Mouse (Mus musculus) kidney, embryonic 15.5 days (tissue): Measurements from ENCODE around the gene Tpbg. TPM values are rescaled to one million over a fixed set of nuclear protein-coding genes. Genes with fewer than 3 reads are reported as not detected.

Experiments used
- ATAC-seq: fragments of 200-750 bp; cut with Nextera tagmentation; replicated peaks from 2 replicates; pipeline ENCODE4 v1.8.0; 2017; ENCODE audit warnings: moderate TSS enrichment; ENCODE audit not compliant: low FRiP score
- H3K27ac ChIP-seq: fragments of 300-500 bp; sonication (generic); 2 replicates; pipeline ENCODE4 v1.5.1; 2015; ENCODE audit warnings: mild to moderate bottlenecking, inconsistent platforms
- H3K27me3 ChIP-seq: fragments of 300-500 bp; sonication (generic); 2 replicates; pipeline ENCODE4 v1.6.1; 2015; ENCODE audit warnings: inconsistent platforms
- H3K36me3 ChIP-seq: fragments of 300-500 bp; sonication (generic); 2 replicates; pipeline ENCODE4 v1.6.1; 2015; ENCODE audit warnings: inconsistent platforms
- H3K4me1 ChIP-seq: fragments of 300-500 bp; sonication (generic); 2 replicates; pipeline ENCODE4 v1.6.1; 2015; ENCODE audit warnings: inconsistent platforms
- H3K4me2 ChIP-seq: fragments of 300-500 bp; sonication (generic); 2 replicates; pipeline ENCODE4 v1.6.1; 2015; ENCODE audit warnings: moderate library complexity, mild to moderate bottlenecking, inconsistent platforms
- H3K4me3 ChIP-seq: fragments of 300-500 bp; sonication (generic); replicated peaks from 2 replicates; pipeline ENCODE4 v1.5.1; 2015; ENCODE audit warnings: mild to moderate bottlenecking, inconsistent platforms
- H3K9ac ChIP-seq: fragments of 300-500 bp; sonication (generic); 2 replicates; pipeline ENCODE4 v1.6.1; 2015; ENCODE audit warnings: mild to moderate bottlenecking, inconsistent platforms
- H3K9me3 ChIP-seq: fragments of 300-500 bp; sonication (generic); replicated peaks from 2 replicates; pipeline ENCODE4 v1.6.1; 2016; ENCODE audit warnings: inconsistent platforms
- WGBS: fragments of 180-500 bp; shearing (Covaris S2); methylation state at CpG from one replicate; pipeline ENCODE4 v1.1.7; 2015; ENCODE audit warnings: mixed read lengths; 5-methylcytosine and 5-hydroxymethylcytosine counted together
- polyA plus RNA-seq: library from polyadenylated mRNA; unstranded; fragments of >200 nt; fragmentation: Nextera tagmentation; extraction: Ambion mirVana; gene quantifications from 2 replicates; pipeline ENCODE4 v1.2.1, GENCODE M21; 2015

Gene Tpbg
- polyA plus RNA-seq, 1 experiment from 2014 or later: 25.7 TPM

GRCm38 (mm10) chr9:85844647-85844983, 2.4 kb downstream of the Tpbg start:
- H3K4me2 ChIP-seq: peak overlapping the region; percentile 97
- ATAC-seq: no peak
- H3K9me3 ChIP-seq: no peaks in the 10 kb centered on the region
- H3K4me3 ChIP-seq: peak overlapping the region; percentile 73
- WGBS: 59% methylated on average over 9 of the region's 9 CpGs
- H3K27ac ChIP-seq: no peak overlapping the region
- H3K27me3 ChIP-seq: peaks cover 14% of the 10 kb centered on the region
- peak overlapping the region; percentile 72; the same call in 1 of the 2 replicates for H3K9ac ChIP-seq
- peaks cover 12% of the 10 kb centered on the region; the same call in 1 of the 2 replicates for H3K36me3 ChIP-seq
- peaks cover 17% of the 10 kb centered on the region for H3K4me1 ChIP-seq

- Histone ChIP-seq H3K9ac (no peak overlapping the region), H3K36me3 (peaks cover 14% of the 10 kb centered on the region; the same call in 1 of the 2 replicates), H3K9me3 (no peaks in the 10 kb centered on the region), H3K4me1 (peaks cover 17% of the 10 kb centered on the region), H3K4me3 (no peak overlapping the region), H3K4me2 (no peak overlapping the region), H3K27me3 (peaks cover 9% of the 10 kb centered on the region), H3K27ac (no peak overlapping the region)
- 35% methylated on average over 2 of the region's 2 CpGs for WGBS
- no peak for ATAC-seq
Measured at GRCm38 (mm10) chr9:85846186-85846585, 4.0 kb downstream of the Tpbg start.

GRCm38 (mm10) chr9:85854780-85855179, 12.6 kb downstream of the Tpbg start:
- Histone ChIP-seq H3K9ac (no peak overlapping the region), H3K27ac (no peak overlapping the region), H3K4me1 (no peaks in the 10 kb centered on the region), H3K4me3 (no peak overlapping the region), H3K4me2 (no peak overlapping the region), H3K27me3 (no peaks in the 10 kb centered on the region), H3K36me3 (no peaks in the 10 kb centered on the region), H3K9me3 (no peaks in the 10 kb centered on the region)
- 91% methylated on average over 4 of the region's 4 CpGs for WGBS
- no peak for ATAC-seq

- H3K9me3 ChIP-seq: no peaks in the 10 kb centered on the region
- H3K27me3 ChIP-seq: no peaks in the 10 kb centered on the region
- 63% methylated on average over 6 of the region's 6 CpGs for WGBS
- H3K4me2 ChIP-seq: no peak overlapping the region
- H3K27ac ChIP-seq: no peak overlapping the region
- H3K36me3 ChIP-seq: no peaks in the 10 kb centered on the region
- H3K9ac ChIP-seq: no peak overlapping the region
- H3K4me1 ChIP-seq: no peaks in the 10 kb centered on the region
- no peak overlapping the region for H3K4me3 ChIP-seq
- ATAC-seq: no peak
Measured at GRCm38 (mm10) chr9:85856511-85856910, 14.3 kb downstream of the Tpbg start.

- WGBS: 60% methylated on average over 4 of the region's 4 CpGs
- ATAC-seq: no peak
- no peak overlapping the region for H3K4me2 ChIP-seq
Measured at GRCm38 (mm10) chr9:85861065-85861464, 18.9 kb downstream of the Tpbg start.

GRCm38 (mm10) chr9:85862562-85862961, 20.4 kb downstream of the Tpbg start:
- 77% methylated on average over 6 of the region's 6 CpGs for WGBS
- no peak for ATAC-seq
- H3K27me3 ChIP-seq: no peaks in the 10 kb centered on the region

More at GRCm38 (mm10) chr9:85861065-85861464, 18.9 kb downstream of the Tpbg start:
- H3K36me3 ChIP-seq: no peaks in the 10 kb centered on the region
- H3K9ac ChIP-seq: no peak overlapping the region
- H3K27me3 ChIP-seq: no peaks in the 10 kb centered on the region
- no peaks in the 10 kb centered on the region for H3K9me3 ChIP-seq
- no peak overlapping the region for H3K4me3 ChIP-seq
- H3K27ac ChIP-seq: no peak overlapping the region
- no peaks in the 10 kb centered on the region for H3K4me1 ChIP-seq

GRCm38 (mm10) chr9:85872908-85873307, 30.7 kb downstream of the Tpbg start:
- ATAC-seq: no peak
- no peaks in the 10 kb centered on the region for H3K36me3 ChIP-seq
- no peak overlapping the region for H3K4me2 ChIP-seq
- no peak overlapping the region for H3K4me3 ChIP-seq
- H3K9me3 ChIP-seq: no peaks in the 10 kb centered on the region
- no peak overlapping the region for H3K27ac ChIP-seq
- 80% methylated on average over 7 of the region's 7 CpGs for WGBS
- no peak overlapping the region for H3K9ac ChIP-seq
- no peaks in the 10 kb centered on the region for H3K4me1 ChIP-seq
- H3K27me3 ChIP-seq: no peaks in the 10 kb centered on the region

More at GRCm38 (mm10) chr9:85862562-85862961, 20.4 kb downstream of the Tpbg start:
- no peak overlapping the region for H3K4me3 ChIP-seq
- H3K9me3 ChIP-seq: no peaks in the 10 kb centered on the region
- no peak overlapping the region for H3K9ac ChIP-seq
- no peak overlapping the region for H3K27ac ChIP-seq
- H3K4me2 ChIP-seq: no peak overlapping the region
- H3K4me1 ChIP-seq: no peaks in the 10 kb centered on the region
- no peaks in the 10 kb centered on the region for H3K36me3 ChIP-seq

GRCm38 (mm10) chr9:85893681-85894080, 51.5 kb downstream of the Tpbg start:
- WGBS: 80% methylated on average over 5 of the region's 5 CpGs

More at GRCm38 (mm10) chr9:85893681-85894080, 51.5 kb downstream of the Tpbg start:
- no peak for ATAC-seq
- Histone ChIP-seq H3K9me3 (no peaks in the 10 kb centered on the region), H3K4me2 (no peak overlapping the region), H3K9ac (no peak overlapping the region), H3K4me3 (no peak overlapping the region), H3K27ac (no peak overlapping the region), H3K4me1 (no peaks in the 10 kb centered on the region), H3K27me3 (no peaks in the 10 kb centered on the region), H3K36me3 (no peaks in the 10 kb centered on the region)

Other genes with a start within 250 kb of the Tpbg start
- 29.3 and 31.1 TPM in 2 replicates for gene Ibtk, start 93.0 kb upstream of the Tpbg start, polyA plus RNA-seq